Mouse (Mus musculus) limb, embryonic 14.5 days (tissue): ENCODE data around the gene Fhit. TPM values are rescaled to one million over a fixed set of nuclear protein-coding genes. Genes with fewer than 3 reads are reported as not detected.

ENCODE experiments used
- ATAC-seq: fragments of 200-750 bp; cut with Nextera tagmentation; 2 replicates; pipeline ENCODE4 v1.8.0; 2017; ENCODE audit warnings: low read depth, moderate number of reproducible peaks, moderate TSS enrichment; ENCODE audit not compliant: low FRiP score
- DNase-seq: peaks from one replicate; pipeline ENCODE4 v3.0.0-alpha.2; 2015; ENCODE audit warnings: low spot score
- H3K27ac ChIP-seq: fragments of 300-500 bp; sonication (generic); replicated peaks from 2 replicates; pipeline ENCODE4 v1.5.1; 2014; ENCODE audit warnings: low read depth, mild to moderate bottlenecking, low read length, moderate library complexity, mixed read lengths
- H3K27me3 ChIP-seq: fragments of 300-500 bp; sonication (generic); 2 replicates; pipeline ENCODE4 v1.6.1; 2014; ENCODE audit warnings: low read length, mixed read lengths; ENCODE audit not compliant: control insufficient read depth, insufficient read depth
- H3K36me3 ChIP-seq: fragments of 300-500 bp; sonication (generic); 2 replicates; pipeline ENCODE4 v1.6.1; 2014; ENCODE audit warnings: mild to moderate bottlenecking, low read length, moderate library complexity, mixed read lengths; ENCODE audit not compliant: control insufficient read depth, insufficient read depth
- H3K4me1 ChIP-seq: fragments of 300-500 bp; sonication (generic); 2 replicates; pipeline ENCODE4 v1.6.1; 2014; ENCODE audit warnings: antibody characterized with exemption, low read length, mixed read lengths; ENCODE audit not compliant: control insufficient read depth, insufficient read depth
- H3K4me2 ChIP-seq: fragments of 300-500 bp; sonication (generic); replicated peaks from 2 replicates; pipeline ENCODE4 v1.6.1; 2014; ENCODE audit warnings: low read depth, mild to moderate bottlenecking, low read length, moderate library complexity; ENCODE audit not compliant: severe bottlenecking
- H3K4me3 ChIP-seq: fragments of 300-500 bp; sonication (generic); replicated peaks from 2 replicates; pipeline ENCODE4 v1.5.1; 2014; ENCODE audit warnings: low read length
- H3K9ac ChIP-seq: fragments of 300-500 bp; sonication (generic); 2 replicates; pipeline ENCODE4 v1.6.1; 2014; ENCODE audit warnings: mild to moderate bottlenecking, low read depth, low read length, moderate library complexity; ENCODE audit not compliant: severe bottlenecking
- H3K9me3 ChIP-seq: fragments of 300-500 bp; sonication (generic); 2 replicates; pipeline ENCODE4 v1.6.1; 2016; ENCODE audit warnings: low read length; ENCODE audit not compliant: control insufficient read depth
- POLR2A ChIP-seq: fragments of 200-500 bp; IDR thresholded peaks from 2 replicates; pipeline ENCODE4 v1.8.0; 2012; ENCODE audit warnings: inconsistent platforms, mild to moderate bottlenecking, moderate library complexity, borderline replicate concordance; ENCODE audit not compliant: insufficient read depth, insufficient read length; ENCODE audit errors: extremely low read depth
- WGBS: fragments of 180-500 bp; shearing (Covaris S2); extraction: QIAGEN DNeasy Blood & Tissue Kit; methylation state at CpG from one replicate; pipeline ENCODE4 v1.1.7; 2014; 5-methylcytosine and 5-hydroxymethylcytosine counted together
- polyA plus RNA-seq, 2 experiments: library from polyadenylated mRNA; depleted of rRNA in 1 of 2; stranded (reverse) in 1 of 2; unstranded in 1 of 2; fragments of >200 nt; fragmentation: Nextera tagmentation in 1 of 2; extraction: Ambion mirVana in 1 of 2; gene quantifications; 2 replicates each; pipeline versions ENCODE4 v1.2.1 to v1.2.3; 2012 to 2014

Fhit gene
- polyA plus RNA-seq, 2 experiments: 3.5 to 7.6 TPM

DNA sequence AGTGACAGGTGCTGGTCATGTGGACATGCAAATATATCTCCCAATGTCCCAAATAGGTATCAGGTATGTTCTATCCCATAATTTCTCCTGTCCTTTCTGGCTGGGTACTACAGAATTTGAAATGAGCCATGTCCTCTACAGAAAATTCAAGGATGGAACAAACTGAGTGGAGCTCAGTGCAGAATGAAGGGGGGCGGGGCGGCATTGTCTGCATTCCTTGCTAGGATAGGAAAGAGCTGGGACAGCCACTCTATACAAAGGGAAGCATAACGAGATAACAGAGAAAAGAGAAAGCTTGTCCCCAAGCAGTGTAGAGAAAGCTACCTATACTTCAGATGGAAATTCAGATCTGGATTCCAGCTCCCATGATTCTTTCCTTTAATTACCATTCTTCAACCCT is 1111.9 kb downstream of the Fhit start:
- no peaks in the 10 kb centered on the region for H3K36me3 ChIP-seq
- 90% methylated on average over 3 of the region's 3 CpGs for WGBS
- DNase-seq (no peak), ATAC-seq (no peak)
- H3K27me3 ChIP-seq: no peaks in the 10 kb centered on the region
- no peak overlapping the region for H3K9ac ChIP-seq
- H3K4me3 ChIP-seq: no peak overlapping the region
- no peak overlapping the region for H3K4me2 ChIP-seq
- H3K4me1 ChIP-seq: peaks cover 5% of the 10 kb centered on the region; the same call in 1 of the 2 replicates
- H3K9me3 ChIP-seq: no peaks in the 10 kb centered on the region
- no peak overlapping the region for H3K27ac ChIP-seq
- no peak for TF ChIP-seq POLR2A

- WGBS: 72% methylated on average over 2 of the region's 2 CpGs
- H3K4me1 ChIP-seq: peaks cover 5% of the 10 kb centered on the region; the same call in 1 of the 2 replicates
- no peak for DNase-seq
- ATAC-seq: no peak
- H3K36me3 ChIP-seq: no peaks in the 10 kb centered on the region
- no peak overlapping the region for H3K4me3 ChIP-seq
- H3K9me3 ChIP-seq: no peaks in the 10 kb centered on the region
- H3K4me2 ChIP-seq: no peak overlapping the region
- no peak overlapping the region for H3K9ac ChIP-seq
- no peaks in the 10 kb centered on the region for H3K27me3 ChIP-seq
- H3K27ac ChIP-seq: no peak overlapping the region
- no peak for TF ChIP-seq POLR2A
Observed at GRCm38 (mm10) chr14:10047123-10047783, 1114.6 kb downstream of the Fhit start.

GRCm38 (mm10) chr14:10046336-10047122 is 1115.3 kb downstream of the Fhit start:
- Histone ChIP-seq H3K27ac (no peak overlapping the region), H3K36me3 (no peaks in the 10 kb centered on the region), H3K9me3 (no peaks in the 10 kb centered on the region), H3K4me3 (no peak overlapping the region), H3K9ac (no peak overlapping the region), H3K27me3 (no peaks in the 10 kb centered on the region), H3K4me2 (no peak overlapping the region), H3K4me1 (peaks cover 5% of the 10 kb centered on the region; the same call in 1 of the 2 replicates)
- ATAC-seq: no peak
- 17% methylated on average over 7 of the region's 7 CpGs for WGBS
- no peak for TF ChIP-seq POLR2A
- DNase-seq: no peak

DNA sequence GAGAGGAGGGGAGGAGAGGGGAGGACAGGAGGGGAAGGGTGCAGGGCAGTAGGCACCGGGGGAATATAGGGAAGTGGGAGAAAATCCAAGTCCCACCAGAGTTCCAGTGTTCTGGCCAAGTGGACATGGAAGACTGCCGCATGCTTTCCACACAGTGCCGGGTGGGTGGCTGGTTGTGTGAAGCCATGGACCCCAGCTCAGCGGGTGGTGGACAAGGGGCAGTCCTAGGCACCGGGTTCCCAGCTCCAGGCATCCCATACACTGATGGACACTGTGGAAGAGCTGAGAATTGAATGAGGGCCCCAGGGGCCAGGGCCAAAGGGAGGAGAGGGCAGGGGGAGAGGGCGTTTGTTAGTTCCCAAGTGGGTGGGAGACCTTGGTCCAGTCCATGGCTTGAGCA is 1123.8 kb downstream of the Fhit start:
- DNase-seq (no peak), ATAC-seq (no peak)
- Histone ChIP-seq H3K36me3 (no peaks in the 10 kb centered on the region), H3K27ac (no peak overlapping the region), H3K4me3 (no peak overlapping the region), H3K9me3 (no peaks in the 10 kb centered on the region), H3K4me1 (no peaks in the 10 kb centered on the region), H3K27me3 (no peaks in the 10 kb centered on the region), H3K4me2 (no peak overlapping the region), H3K9ac (no peak overlapping the region)
- TF ChIP-seq POLR2A: no peak
- WGBS: 90% methylated on average over 6 of the region's 6 CpGs

- no peaks in the 10 kb centered on the region for H3K9me3 ChIP-seq
- DNase-seq (no peak), ATAC-seq (no peak)
- H3K4me3 ChIP-seq: no peak overlapping the region
- TF ChIP-seq POLR2A: no peak
- no peaks in the 10 kb centered on the region for H3K36me3 ChIP-seq
- WGBS: 57% methylated on average over 2 of the region's 2 CpGs
- no peak overlapping the region for H3K9ac ChIP-seq
- no peak overlapping the region for H3K27ac ChIP-seq
- no peaks in the 10 kb centered on the region for H3K4me1 ChIP-seq
- no peak overlapping the region for H3K4me2 ChIP-seq
- H3K27me3 ChIP-seq: no peaks in the 10 kb centered on the region
Observed at GRCm38 (mm10) chr14:10036685-10037215, 1125.1 kb downstream of the Fhit start.
